Mouse (Mus musculus) ES-Bruce4 (cell line): ENCODE results near the gene Stxbp5l. TPM values are rescaled to one million over a fixed set of nuclear protein-coding genes. Genes with fewer than 3 reads are reported as not detected.

Experiments used
- H3K27ac ChIP-seq: 2 replicates; pipeline ENCODE4 v1.5.1; 2012; ENCODE audit warnings: low read length, inconsistent platforms; ENCODE audit not compliant: insufficient read depth
- H3K27me3 ChIP-seq: 2 replicates; pipeline ENCODE4 v1.6.1; 2012; ENCODE audit warnings: mild to moderate bottlenecking, low read length, inconsistent platforms; ENCODE audit not compliant: control insufficient read depth, poor library complexity, insufficient read depth, severe bottlenecking
- H3K36me3 ChIP-seq: 2 replicates; pipeline ENCODE4 v1.6.1; 2012; ENCODE audit warnings: inconsistent platforms, mild to moderate bottlenecking, low read length, moderate library complexity; ENCODE audit not compliant: control insufficient read depth, poor library complexity, insufficient read depth, severe bottlenecking
- H3K4me1 ChIP-seq: one replicate; pipeline ENCODE4 v1.8.1; 2011; ENCODE audit warnings: low read length; ENCODE audit not compliant: control insufficient read depth, insufficient read depth
- H3K4me3 ChIP-seq: 2 replicates; pipeline ENCODE4 v1.5.1; 2011; ENCODE audit warnings: low read depth, mild to moderate bottlenecking, low read length
- H3K9ac ChIP-seq: 2 replicates; pipeline ENCODE4 v1.6.1; 2012; ENCODE audit warnings: low read depth, mild to moderate bottlenecking, inconsistent platforms; ENCODE audit not compliant: poor library complexity, severe bottlenecking
- H3K9me3 ChIP-seq: replicated peaks from 2 replicates; pipeline ENCODE4 v1.6.1; 2012; ENCODE audit warnings: mild to moderate bottlenecking, low read length, inconsistent platforms; ENCODE audit not compliant: control insufficient read depth, poor library complexity, insufficient read depth, severe bottlenecking
- CTCF ChIP-seq: IDR thresholded peaks from one replicate; pipeline ENCODE4 v1.8.1; 2011; ENCODE audit warnings: low read depth, low read length
- EP300 ChIP-seq: IDR thresholded peaks from 2 replicates; pipeline ENCODE4 v1.6.1; 2011; ENCODE audit warnings: low read depth, low read length; ENCODE audit not compliant: insufficient read depth
- POLR2A ChIP-seq: IDR thresholded peaks from one replicate; pipeline ENCODE4 v1.8.1; 2011; ENCODE audit warnings: low read length; ENCODE audit not compliant: insufficient read depth
- polyA plus RNA-seq: library from polyadenylated mRNA; stranded (reverse); fragments of >200 nt; gene quantifications from 2 replicates; pipeline ENCODE4 v1.2.4, GENCODE M21; 2011; ENCODE audit warnings: low read depth; ENCODE audit not compliant: missing spikeins, insufficient read depth, insufficient read length

Gene Stxbp5l
- polyA plus RNA-seq, 1 experiment: 0.18 TPM

DNA sequence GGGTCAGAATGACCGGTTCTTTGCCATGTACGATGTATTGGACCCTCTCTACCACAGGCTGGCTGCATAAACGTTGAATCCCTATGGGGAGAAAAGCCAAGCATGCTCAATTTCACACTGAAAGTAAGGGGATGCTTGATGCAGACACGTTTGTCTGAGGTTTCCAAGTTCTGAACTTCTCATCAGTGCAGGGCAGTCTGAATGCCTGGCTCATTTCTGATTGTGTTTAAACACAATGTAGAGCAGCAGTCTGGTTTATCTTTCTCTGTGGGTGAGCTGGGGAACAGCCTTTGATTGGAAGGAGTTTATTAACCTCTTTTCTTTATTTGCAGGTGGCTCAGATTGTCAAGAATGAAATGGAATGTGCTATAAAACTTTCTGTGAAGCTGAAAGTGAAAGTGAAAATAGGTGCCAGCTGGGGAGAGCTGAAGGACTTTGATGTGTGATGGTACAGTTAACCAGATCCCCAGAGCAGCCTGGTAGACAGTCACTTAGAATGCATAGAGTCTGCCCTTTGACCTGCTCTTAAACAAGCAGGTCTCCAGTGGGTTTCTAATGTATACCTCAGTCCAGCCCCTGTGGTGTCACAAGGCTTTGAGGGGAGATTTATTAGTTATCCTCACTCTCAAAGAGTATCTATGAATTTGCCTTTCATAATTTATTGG lies 290.5 kb downstream of the Stxbp5l start:
- Histone ChIP-seq H3K4me3 (no peak overlapping the region), H3K36me3 (no peaks in the 10 kb centered on the region; the same call in 1 of the 2 replicates), H3K27me3 (no peaks in the 10 kb centered on the region), H3K9me3 (no peaks in the 10 kb centered on the region), H3K27ac (no peak overlapping the region), H3K9ac (no peak overlapping the region), H3K4me1 (no peaks in the 10 kb centered on the region)
- no peak for TF ChIP-seq CTCF

DNA sequence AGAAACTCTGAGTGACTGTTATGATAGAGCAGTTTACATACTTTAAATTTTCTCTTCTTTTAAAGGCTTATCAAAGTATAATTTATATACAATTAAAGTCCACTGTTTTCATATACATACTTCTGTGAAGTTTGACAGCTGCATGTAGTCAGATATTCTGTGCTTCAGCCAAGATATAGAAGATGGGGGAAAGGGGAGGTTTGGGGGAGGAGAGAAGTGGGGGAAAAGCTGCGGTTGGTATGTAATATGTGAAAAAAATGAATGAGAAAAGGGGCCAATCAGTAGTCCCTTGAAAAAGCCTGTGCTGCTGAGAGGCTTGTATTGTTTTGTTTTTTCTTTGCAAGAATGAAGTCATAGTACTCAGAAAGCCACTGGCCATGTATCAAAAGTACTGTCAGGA lies 295.1 kb downstream of the Stxbp5l start:
- Histone ChIP-seq H3K9me3 (no peaks in the 10 kb centered on the region), H3K36me3 (no peaks in the 10 kb centered on the region; the same call in 1 of the 2 replicates), H3K4me1 (no peaks in the 10 kb centered on the region), H3K27ac (no peak overlapping the region), H3K27me3 (no peaks in the 10 kb centered on the region), H3K4me3 (no peak overlapping the region), H3K9ac (no peak overlapping the region)
- no peak for TF ChIP-seq CTCF
- TF ChIP-seq POLR2A: no peak
- TF ChIP-seq EP300: no peak

DNA sequence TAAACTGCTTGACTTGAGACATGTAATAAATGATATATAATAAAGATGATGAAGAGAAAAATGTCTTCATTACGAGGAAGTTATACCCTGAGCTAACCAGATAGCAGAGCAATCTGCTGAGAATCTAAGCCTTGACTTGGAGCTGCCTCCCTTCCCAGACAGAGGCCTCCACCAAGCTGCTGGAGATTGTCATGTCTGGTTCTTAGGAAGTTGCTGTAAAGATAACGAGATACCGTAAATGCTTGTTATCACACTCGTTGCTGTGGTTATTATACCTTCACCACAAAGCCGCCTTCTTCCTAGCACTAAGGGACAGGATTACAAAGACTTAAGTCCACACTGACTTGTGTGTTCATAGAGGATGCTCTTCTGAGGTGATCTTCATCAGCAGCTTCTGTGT lies 312.4 kb downstream of the Stxbp5l start:
- peaks cover 5% of the 10 kb centered on the region for H3K36me3 ChIP-seq

More for the DNA sequence above, 312.4 kb downstream of the Stxbp5l start:
- TF ChIP-seq CTCF (no peak), POLR2A (no peak), EP300 (no peak)
- no peaks in the 10 kb centered on the region for H3K27me3 ChIP-seq
- no peaks in the 10 kb centered on the region for H3K4me1 ChIP-seq
- H3K27ac ChIP-seq: no peak overlapping the region
- H3K9ac ChIP-seq: no peak overlapping the region
- H3K4me3 ChIP-seq: no peak overlapping the region
- no peaks in the 10 kb centered on the region for H3K9me3 ChIP-seq

Other genes with a start within 250 kb of the Stxbp5l start
- gene Gtf2e1, start 154.8 kb upstream of the Stxbp5l start, polyA plus RNA-seq: 66.4 and 68.9 TPM in 2 replicates
- 20.4 and 21.5 TPM in 2 replicates for gene Rabl3, start 154.9 kb upstream of the Stxbp5l start, polyA plus RNA-seq
- gene Hgd, start 195.2 kb upstream of the Stxbp5l start, polyA plus RNA-seq: not detected in 2 replicates